Mouse (Mus musculus) c-Kit-positive CD71-positive TER-119-negative erythroid progenitor cells, embryonic 14.5 days (primary cell): ENCODE data around the gene Cers6.

ENCODE experiments used
- DNase-seq: peaks from one replicate; pipeline ENCODE4 v3.0.0-alpha.2; 2013; ENCODE audit warnings: low read depth

Gene Cers6

DNA sequence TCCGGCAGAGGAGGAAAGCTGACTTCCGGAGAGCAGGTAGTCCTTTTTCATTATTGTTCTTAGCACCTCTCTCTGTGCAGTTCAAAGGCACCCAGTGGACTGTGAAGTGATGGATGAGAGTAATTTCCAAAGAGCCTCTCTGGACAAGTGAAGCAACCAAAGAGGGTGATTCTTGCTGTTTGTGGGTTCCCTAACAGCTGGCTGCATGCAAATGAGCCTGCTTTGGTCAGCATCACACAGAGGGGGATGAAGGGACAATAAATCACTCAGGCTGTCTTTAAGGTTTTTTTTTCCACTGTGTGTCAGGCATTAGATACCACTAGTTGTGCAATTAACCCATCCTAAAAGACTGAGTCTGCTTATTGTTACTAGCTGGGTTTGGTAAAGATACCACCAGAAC is 258.5 kb downstream of the Cers6 start:
- no peak for DNase-seq

DNA sequence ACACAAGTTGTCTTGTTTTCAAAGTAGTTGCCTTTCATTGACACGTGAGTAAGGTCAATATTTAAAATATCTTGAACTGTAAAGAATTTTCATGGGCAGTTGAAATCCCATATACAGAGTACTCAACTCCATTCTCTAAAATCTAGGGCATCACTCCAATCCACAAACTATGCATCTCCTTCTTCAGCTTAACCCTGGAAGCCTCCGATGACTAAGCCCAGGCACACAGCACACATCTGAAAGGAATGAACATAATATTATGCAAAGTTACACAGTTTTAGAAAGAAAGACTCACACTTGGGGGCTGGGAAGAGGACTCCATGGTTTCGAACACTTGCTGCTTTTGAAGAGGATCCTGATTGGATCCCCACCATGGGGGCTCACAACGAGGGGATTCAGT is 260.4 kb downstream of the Cers6 start:
- no peak for DNase-seq

DNA sequence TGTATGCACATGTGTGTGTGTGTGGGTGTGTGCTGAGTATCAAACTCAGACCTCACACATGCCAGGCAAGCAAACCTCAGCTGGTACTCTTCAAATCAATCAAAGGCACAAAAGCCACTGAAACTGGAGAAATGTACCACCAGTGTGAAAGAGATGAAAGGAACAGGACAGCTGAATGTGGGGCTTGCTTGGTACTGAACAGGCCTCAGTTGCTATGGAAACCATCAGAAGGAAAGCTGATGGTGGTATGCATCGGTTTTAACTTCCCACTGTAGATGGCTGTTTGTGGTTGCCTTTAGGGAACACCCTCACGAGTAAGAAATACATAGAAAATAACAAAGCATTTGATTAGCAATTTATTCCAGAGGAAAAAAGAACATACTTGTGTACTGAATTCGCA is 264.2 kb downstream of the Cers6 start:
- no peak for DNase-seq

DNA sequence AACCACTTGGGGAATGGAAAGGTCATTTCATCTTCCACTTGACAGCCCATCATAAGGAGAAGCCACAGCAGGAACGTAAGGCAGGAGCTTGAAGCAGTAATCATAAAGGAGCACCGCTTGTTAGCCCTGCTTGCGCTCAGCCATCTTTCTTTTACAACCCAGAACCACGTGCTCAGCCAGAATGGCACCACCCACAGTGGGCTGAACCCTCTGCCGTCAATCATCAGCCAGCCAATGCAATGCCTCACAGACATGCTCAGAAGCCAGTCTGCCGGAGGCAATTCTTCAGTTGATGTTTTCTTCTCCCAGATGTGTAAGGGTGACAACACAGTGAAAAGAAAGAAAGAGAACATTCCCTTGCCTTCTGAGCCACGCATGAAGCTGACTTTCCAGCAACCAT is 267.1 kb downstream of the Cers6 start:
- no peak for DNase-seq

DNA sequence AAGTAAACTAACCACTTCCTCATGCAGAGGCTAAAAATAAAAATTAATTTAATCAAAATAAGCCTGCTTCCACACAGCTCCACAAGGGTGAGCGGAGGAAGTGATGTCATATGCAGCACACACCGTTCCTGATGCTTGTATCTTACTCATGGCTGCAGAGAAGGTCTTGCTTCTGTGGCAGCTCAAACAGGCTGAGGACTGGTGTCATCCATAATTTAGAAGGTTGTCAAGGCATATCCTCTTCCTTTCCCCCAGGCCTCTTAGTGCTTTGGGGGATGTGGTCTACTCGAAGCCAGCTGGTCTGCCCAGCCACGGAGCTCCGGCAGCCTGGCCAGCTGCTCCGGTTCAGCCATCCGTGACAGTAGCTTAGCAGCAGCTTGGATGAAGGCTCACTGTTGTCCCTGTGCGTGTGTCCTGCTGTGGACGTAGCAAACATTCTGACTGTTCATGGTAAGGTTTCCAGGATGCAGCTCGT is 267.7 kb downstream of the Cers6 start:
- no peak for DNase-seq

DNA sequence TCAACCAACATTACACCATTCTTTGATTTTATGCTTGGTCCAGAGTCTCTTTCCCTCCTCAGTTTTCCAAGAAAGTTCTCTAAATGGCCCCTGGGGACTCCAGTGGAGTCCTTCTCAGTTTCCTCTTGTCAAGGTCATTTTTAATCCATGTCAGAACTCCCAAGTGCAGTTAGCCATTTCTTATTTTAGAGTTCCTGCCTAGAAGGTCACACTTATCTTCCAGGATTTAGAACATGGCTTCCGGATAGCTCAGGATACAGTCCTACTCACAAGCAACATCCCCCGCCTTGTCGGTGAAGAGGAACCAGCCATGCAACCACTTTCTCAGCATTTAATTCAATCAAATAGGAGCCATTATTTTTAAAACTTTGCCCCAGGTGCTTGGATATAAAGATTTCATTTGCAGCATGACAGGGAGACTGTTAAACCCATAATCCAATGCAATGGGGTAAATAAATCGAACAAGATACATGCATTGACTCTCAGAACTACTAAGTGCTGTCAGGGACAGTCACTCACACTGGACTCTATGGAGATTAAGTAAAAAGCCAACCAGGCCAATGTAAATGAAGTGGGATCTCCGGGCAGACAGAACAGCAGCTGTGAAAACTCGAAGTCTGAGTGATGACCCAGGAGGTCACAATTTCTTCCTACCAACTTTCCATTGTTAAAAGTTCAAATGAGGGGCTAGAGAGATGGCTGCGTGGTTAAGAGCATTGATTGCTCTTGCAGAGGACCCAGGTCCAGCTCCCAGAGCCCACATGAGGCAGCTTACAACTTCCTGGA is 268.4 kb downstream of the Cers6 start:
- no peak for DNase-seq

DNA sequence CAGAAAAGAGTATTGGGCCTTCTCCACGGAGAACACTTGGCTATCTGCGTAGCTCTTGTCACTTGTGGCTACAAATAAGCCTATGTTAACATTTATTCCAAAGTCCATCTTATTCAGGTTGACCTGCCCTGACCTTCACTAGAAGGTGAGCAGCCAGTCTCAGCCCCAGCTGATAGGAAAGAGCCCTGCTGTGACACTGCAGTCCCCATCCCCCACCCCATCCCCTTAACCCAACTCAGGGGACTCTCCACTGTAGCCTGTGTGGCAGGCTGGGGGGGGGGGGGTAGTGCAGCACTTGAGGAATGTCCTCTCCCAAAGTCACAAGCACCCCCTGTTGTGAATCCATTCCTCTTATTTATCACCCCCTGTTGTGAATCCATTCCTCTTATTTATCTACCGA is 270.8 kb downstream of the Cers6 start:
- DNase-seq, result no peak

DNA sequence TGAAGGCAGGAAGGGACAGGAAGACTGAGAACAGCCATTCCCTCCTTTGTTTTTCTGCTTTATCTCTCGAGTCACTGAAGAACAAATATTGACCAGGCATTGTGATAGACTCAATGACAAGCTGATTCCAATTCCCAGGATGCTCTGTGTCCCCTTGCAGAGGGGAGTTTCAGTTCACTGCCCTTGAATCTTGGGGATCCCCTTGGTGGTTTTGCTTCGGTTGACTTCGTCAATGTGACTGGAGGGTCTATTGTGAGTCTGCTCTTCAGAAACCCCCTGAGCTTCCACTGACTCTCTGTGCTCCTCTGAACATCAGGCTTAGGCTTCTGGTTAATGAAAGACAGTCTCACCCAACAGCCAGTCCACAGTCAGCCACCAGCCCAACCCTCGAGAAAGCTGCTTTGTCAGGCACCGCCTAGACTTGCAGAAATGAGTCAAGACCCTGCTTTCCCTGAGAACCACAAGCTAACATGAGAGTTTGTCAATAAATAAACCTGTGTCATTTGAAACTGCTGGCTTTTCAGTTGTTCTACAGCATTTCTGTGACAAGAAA is 271.3 kb downstream of the Cers6 start:
- DNase-seq, result no peak

DNA sequence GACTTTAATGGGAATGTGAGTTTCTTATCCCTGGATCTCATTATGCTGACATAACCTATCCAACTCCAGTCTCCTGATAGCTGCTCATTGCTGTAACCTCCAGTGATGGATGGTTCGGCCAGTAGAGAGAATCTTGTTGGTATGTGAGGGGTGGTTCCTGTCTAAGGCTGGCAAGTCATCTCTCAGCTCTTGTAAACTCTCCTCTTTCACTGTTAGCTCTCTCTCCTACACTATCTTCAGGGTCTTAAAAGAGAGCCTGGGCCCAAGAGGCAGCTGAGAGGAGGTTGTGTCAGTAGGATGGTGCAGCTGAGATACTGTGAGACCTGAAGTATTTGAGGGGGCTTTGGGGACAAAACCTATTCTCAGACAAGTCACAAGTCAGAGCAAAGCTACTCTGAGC is 272.9 kb downstream of the Cers6 start:
- no peak for DNase-seq

DNA sequence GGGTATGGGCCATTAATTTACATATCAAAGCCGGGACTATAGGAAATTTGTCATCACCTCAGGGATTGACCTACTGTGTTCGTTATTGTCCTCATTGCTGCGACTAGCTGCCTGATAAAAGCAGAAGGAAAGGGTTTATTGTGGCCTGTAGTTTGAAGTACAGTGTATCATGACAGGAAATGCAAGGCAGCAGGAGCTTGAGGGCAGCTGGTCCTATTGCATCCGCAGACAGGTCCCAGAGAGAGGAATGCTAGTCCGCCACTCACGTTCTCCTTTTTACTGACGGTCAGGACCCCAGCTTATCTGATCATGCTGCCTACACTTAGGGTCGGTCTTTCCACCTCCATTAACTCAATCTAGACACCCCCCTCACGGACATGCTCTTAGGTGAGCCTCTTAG is 273.7 kb downstream of the Cers6 start:
- DNase-seq, result no peak

DNA sequence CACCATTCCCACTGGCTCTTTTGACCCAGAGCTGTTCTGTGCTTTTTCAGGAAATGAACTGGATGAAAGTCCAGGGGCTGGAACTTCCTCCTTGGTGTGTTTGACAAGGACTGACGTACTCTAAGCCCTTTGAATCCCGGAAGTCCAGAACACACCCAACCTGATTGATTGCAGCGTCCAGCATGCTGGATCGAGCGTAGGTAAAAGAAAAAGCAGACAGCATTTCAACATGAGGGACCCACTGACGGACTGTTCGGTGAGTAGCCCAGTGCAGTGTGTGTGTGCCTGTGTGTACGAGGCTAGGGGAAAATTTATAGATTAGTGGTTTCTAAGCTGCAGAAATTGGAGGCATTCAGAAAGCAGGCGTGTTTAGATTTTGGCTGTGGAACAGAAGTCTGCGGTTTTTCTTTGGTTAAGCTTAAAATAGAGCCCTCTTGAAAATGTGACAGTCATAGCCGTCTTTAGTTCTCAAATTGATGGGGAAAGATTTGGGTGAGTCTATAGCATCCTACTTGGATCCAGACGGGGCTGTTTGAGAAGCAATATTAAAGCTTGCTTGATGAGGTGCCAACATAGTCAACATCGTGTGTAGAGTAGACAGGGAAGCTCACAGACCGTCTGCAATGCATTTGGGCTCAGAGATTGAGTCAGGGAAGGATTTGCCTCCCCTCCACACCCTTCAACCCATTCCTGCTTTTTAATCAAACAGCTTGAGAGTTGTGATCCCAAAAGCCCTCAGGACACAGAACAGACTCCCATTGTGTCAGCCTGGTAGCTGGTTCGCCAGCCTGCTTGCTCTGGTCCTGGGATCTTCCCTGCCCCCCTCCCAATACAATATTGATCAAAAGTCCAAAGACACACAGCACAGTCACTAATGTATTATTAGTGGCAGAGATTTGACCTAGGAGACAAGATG is 274.7 kb downstream of the Cers6 start, which contains the start of gene Nostrin:
Nostrin (plus strand) TSS at position 140 of the 916 bp plus-strand sequence.
- DNase-seq, result no peak

DNA sequence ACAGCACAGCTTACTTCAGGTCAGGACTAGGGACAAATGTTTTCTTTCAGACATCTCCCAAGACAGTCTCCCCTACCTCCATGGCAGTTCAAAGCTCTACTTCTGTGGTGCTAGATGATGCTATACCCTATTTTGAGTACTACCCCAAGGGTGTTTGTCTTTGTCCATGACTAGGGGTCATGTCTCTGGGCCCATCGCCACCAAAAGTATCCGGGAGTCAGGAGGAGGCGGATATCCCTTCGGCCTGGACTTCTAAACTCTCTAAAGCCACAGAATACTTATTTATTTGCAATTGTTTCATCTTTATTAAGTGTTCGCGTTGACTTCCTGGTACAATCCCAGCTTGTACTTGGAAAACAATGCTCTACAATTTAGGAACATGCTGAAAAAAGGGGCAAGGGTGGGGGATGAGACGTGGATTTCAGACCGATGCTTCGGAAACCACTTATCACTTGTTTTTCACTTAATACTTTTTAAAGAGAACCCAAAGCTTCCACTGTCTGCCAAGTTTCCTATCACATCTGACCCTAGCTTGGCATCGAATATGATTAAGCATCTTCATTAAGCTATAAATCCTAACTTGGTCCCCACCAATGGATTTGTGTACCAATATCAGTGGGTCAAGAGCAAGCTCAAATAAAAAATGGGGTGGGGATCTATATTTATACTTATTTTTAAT is 276.3 kb downstream of the Cers6 start:
- DNase-seq, result no peak

DNA sequence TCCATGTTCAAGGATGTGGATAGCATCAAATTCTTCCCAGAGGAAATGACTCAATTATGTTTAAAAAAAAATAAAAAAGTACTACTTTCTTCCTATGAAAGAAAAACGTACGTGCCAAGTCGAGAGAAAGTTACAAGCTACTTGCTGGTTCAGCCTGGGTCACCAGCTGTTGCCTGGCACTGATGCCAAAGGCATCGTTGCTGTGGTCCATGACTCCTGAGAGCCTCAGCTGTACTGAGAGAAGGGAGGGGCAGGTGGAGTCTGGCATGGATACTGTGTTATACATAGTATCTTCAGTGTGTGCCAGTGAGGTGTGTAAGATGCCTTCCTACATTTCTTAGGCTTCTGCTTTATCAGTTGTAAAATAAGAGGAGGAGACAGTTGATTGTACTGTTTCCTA is 277.5 kb downstream of the Cers6 start:
- DNase-seq, result no peak

DNA sequence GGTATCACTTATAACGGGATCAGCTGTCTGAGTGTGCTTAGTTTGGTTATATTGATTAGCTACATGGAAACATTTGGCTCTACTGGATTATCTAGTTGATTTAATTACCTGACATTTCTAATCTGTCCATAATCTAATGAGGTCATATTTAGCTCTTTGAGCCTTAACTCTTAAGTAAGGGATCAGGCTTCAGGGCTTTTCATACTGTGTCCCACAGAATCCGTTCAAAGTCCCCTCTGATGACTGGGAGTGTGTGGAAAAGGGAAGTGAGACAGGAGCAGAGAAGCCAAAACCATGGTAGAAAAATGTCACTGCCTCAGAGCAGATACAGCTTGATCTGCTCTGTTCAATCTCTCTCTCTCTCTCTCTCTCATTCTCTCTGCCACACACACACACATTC is 279.0 kb downstream of the Cers6 start:
- DNase-seq, result no peak

DNA sequence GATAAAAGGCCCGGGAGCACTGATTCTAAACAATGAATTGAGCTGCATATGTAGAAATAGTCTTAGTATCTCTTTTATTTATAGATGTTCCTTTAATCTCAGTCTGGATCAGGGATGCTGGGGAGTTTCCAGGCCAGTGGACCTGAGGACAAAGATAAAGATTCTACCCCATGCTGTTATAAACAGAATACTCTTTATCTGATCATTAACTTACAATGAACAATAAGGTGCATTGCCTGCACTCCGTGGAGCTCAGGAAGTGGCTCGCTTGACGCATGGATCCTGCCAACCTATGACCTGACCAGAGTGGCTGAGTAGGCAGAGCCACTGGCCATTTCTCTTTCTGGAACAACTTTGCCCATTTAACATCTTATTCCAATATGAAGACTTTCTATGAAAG is 279.6 kb downstream of the Cers6 start:
- no peak for DNase-seq

DNA sequence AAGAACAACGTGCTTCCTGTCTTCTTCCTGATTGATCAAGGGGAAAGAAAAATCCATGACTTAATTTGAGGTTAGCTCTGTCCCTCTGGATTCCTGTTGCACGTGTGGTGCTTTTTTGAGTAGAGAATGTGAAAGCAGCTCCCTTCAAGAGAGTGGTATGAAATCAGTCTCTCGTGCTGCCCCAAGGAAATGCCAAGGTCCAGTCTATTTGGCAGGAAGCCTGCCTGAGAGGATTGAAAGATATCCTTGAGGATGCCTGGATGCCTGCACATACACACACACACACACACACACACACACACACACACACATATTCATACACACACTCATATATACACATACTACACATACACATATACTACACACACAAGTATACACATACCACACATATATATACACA is 287.4 kb downstream of the Cers6 start:
- no peak for DNase-seq

DNA sequence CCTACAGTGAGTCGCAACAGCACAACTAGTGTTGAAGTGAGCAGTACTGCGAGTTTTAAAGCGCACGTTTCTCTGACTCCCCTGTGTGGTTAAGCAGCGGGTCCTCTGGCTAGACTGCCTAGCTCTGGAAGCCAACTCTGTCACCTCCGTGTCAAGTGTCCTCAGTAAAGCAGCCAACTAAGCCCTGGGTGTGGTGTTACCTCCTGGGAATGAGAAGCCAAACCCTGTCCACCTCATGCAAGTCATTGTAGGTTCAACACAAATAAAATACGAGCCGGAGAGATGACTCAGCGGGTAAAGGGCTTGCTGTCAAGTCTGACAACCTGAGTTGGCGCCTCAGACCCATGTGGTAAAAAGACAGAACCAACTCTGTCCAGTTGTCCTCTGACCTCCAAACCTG is 287.9 kb downstream of the Cers6 start:
- no peak for DNase-seq

DNA sequence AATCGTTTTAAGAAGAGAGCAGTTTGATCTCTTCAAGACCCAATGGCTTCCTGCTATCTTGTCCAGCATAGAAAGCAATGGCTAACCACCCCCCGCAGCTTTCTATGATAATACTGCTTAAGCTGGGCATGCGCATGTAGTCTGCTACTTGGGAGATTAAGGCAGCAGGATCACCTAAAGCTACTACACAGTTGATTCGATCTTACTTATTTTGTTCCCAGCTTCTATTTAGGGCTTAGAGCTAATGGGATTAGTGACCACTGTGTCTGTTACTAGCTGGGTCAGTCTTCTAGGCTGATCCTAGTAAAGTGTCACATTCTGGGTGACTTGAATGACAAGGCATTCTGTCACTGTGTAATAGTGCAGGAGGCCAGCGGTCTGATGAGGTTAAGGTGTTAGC is 289.6 kb downstream of the Cers6 start:
- no peak for DNase-seq

DNA sequence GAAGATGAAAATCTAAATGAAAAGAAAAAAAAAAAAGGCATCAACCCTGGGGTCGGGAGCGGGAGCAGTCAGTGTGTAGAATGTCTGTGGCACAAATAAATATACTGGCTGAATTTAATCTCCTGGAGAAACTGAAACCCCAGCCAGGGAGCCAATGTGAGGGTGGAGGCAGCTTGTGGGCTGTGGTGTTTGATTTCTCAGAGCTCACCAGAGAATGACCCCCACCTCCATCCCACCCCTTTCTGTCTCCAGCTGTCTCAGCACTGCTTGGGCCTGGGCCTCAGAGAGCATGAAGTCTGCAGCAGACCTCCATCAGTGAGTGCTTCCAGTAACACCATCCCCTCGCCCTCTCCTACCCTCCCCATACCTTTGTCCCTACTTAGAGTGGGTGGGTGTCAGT is 294.6 kb downstream of the Cers6 start:
- DNase-seq, result no peak

DNA sequence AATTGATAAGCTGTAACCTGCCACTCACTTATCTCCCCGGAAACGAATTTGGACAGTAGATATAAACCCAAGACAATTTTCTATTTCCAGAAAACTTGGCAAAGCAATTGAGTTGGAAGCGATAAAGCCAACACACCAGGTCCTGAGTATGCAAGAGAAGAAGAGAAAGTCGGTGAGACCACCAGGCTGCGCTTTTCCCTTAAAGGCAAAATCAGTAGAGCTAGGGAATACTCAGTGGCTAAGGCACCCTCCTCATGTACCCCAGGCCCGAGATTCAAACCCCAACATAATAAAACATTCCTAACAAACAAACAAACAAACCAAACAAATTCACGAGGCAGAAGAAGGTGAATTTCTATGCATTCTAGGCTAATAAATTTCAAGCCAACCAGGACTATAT is 295.0 kb downstream of the Cers6 start:
- no peak for DNase-seq

DNA sequence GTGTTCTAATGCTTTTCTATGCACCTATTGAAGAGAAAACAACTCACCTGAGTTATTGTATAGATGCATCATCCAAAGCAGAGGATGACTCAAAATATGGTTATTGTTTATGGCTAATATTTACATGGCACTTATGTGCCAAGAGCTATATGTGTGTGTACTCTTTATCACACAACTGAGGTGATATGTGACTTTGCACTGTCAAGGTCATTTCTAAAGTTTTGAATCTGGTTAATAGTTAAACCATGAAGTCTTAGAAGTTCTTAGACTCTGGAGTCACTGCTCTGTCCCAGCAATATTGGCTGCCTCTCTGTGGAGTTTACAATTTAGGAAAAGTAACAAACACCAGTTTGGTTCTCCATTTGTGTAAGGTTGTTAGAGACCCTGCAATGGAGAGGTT is 297.7 kb downstream of the Cers6 start:
- no peak for DNase-seq
